Mouse (Mus musculus) liver (tissue): ENCODE results near the gene Rps6ka1.

ENCODE experiments used
- DNase-seq: peaks from one replicate; pipeline ENCODE4 v3.0.0-alpha.2; 2020; ENCODE audit warnings: mixed read lengths

Gene Rps6ka1

DNA sequence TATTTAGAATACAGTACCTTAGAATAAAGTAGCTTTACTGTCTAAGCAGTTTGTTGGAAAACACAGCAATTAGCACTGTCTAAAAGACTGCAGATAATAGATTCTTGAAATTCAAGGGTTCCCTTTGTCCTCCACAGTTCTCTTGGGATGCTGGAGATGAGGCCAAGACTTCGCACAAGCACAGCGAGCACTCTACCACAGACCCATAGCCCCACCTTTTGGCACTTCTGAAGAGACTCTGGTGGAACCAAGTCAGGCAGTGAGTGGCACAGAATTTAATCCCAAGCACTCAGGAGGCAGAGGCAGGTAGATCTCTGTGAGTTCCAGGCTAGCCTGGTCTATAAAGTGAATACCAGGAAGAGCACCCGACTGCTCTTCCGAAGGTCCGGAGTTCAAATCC lies 70.2 kb downstream of the Rps6ka1 start:
- DNase-seq = no peak

DNA sequence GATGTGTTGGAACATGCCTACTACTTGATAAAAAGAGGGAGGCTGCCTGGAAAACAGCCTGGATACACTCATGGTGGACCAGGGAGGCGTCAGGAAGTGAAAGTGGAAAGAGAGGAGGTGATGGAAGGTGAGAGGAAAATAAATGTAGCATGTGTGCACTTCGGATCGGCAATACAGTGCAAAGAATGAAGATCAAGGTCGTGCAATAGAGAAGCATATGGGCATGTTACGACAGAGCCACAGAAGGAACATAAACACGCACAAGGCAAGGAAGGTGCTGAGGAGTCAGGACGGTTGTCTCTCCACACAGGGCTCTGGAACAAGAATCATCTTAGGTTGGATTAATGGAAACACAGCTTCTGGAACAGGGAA lies 71.1 kb downstream of the Rps6ka1 start:
- no peak for DNase-seq

- DNase-seq = no peak
Observed at GRCm38 (mm10) chr4:133815635-133816503, 71.7 kb downstream of the Rps6ka1 start.

GRCm38 (mm10) chr4:133814804-133815515 lies 72.6 kb downstream of the Rps6ka1 start:
- no peak for DNase-seq

DNA sequence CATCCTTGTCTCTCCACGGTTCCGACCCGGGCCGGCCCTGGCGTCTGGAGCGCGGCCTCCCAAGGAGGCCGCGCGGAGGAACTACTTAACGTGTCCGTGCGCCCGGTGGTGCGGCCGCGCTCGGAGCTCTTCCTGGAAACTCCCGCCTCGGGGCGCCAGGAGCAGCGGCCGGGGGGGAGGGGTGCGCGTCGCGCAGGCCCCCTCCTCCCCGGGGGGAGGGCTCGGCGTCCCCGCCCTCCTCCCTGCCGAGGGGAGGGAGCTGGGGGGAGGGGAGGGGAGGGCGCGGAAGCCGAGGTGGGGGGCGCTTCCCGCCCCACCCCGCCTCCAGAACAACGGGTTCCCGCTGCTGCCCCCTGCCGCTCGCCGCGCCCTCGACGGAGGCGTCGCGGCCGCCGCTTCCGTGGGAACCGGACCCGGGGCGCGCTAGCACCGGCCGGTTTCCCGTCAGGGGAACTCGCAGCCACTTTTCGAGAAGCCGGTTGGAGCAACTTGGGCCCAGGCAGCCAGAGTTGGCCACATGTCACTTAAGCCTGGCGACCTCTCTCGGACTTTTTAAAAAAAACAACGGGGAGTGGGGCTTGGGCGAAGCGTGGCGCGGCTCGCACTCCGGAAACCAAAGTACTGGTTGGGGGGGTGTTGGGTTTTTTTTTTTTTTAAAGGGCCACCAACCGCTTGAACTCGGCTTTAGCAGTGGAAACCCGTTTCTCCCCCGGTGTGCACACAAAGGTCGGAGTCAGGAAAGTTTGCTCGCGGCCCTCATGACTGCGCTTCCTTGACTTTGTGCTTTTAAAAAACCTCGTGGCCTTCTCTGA lies 73.4 kb downstream of the Rps6ka1 start:
- DNase-seq = peak; percentile 91

- DNase-seq = peak; percentile 95
Observed at GRCm38 (mm10) chr4:133813174-133813991, 74.2 kb downstream of the Rps6ka1 start.

DNA sequence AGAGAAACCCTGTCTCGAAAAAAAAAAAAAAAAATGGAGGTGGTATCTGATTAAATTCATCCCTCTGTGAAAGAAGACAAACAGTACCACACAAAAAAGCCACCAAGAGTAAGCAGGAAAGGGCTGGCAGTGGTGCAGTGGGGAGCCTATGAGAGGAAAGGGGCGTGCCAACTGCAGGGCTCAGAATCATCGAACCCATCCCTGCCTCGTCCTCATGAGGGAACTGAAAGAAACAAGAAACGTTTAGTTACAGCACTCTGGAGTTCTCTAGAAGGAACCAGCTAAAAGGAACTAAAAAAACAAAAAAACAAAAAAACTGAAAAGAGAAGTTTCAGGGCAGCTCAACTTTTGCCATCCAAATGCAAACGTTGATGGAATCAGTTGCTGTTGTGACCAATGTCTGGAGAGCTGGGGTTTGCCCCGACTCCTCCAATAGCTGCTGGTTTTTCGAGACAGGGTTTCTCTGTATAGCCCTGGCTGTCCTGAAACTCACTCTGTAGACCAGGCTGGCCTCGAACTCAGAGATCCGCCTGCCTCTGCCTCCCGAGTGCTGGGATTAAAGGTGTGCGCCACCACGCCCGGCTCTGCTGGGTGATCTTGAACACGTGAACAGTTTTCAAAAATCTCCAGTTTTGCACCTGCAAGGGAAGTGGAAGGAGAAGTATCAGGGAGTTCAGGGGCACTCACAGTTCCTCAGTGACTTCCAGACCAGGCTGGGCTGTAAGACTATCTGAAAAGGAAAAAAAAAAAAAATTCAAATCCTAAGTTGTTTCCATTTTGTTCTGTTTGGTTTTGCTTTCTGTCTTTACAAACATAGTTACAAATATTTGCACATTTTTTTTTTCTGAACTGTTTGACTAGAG lies 83.0 kb downstream of the Rps6ka1 start:
- DNase-seq = peak; percentile 25

- DNase-seq = no peak
Observed at GRCm38 (mm10) chr4:133800589-133800988, 87.0 kb downstream of the Rps6ka1 start.
